Mouse (Mus musculus) heart, embryonic 13.5 days (tissue): ENCODE data around the gene Actg2. TPM values are rescaled to one million over a fixed set of nuclear protein-coding genes. Genes with fewer than 3 reads are reported as not detected.
A peak's percentile ranks its signal among the peaks of the same experiment; 100 is the strongest.

Source experiments
- ATAC-seq: fragments of 200-750 bp; cut with Nextera tagmentation; 2 replicates; pipeline ENCODE4 v1.8.0; 2017; ENCODE audit warnings: moderate TSS enrichment; ENCODE audit not compliant: insufficient number of reproducible peaks, low FRiP score, low TSS enrichment; ENCODE audit errors: extremely low read depth
- H3K27ac ChIP-seq: fragments of 300-500 bp; sonication (generic); replicated peaks from 2 replicates; pipeline ENCODE4 v1.5.1; 2015; ENCODE audit warnings: moderate library complexity, mild to moderate bottlenecking, inconsistent platforms
- H3K27me3 ChIP-seq: fragments of 300-500 bp; sonication (generic); replicated peaks from 2 replicates; pipeline ENCODE4 v1.6.1; 2015; ENCODE audit warnings: mild to moderate bottlenecking, inconsistent platforms
- H3K36me3 ChIP-seq: fragments of 300-500 bp; sonication (generic); 2 replicates; pipeline ENCODE4 v1.6.1; 2015; ENCODE audit warnings: mild to moderate bottlenecking, inconsistent platforms
- H3K4me1 ChIP-seq: fragments of 300-500 bp; sonication (generic); 2 replicates; pipeline ENCODE4 v1.6.1; 2015; ENCODE audit warnings: inconsistent platforms
- H3K4me2 ChIP-seq: fragments of 300-500 bp; sonication (generic); 2 replicates; pipeline ENCODE4 v1.6.1; 2015; ENCODE audit warnings: inconsistent platforms, mild to moderate bottlenecking, moderate library complexity
- H3K4me3 ChIP-seq: fragments of 300-500 bp; sonication (generic); 2 replicates; pipeline ENCODE4 v1.5.1; 2015; ENCODE audit warnings: moderate library complexity, mild to moderate bottlenecking, inconsistent platforms
- H3K9ac ChIP-seq: fragments of 300-500 bp; sonication (generic); 2 replicates; pipeline ENCODE4 v1.6.1; 2015; ENCODE audit warnings: inconsistent platforms, mild to moderate bottlenecking, moderate library complexity
- H3K9me3 ChIP-seq: fragments of 300-500 bp; sonication (generic); 2 replicates; pipeline ENCODE4 v1.6.1; 2016; ENCODE audit warnings: inconsistent platforms
- WGBS: fragments of 180-500 bp; shearing (Covaris S2); methylation state at CpG from one replicate; pipeline ENCODE4 v1.1.7; 2015; ENCODE audit warnings: mixed read lengths; 5-methylcytosine and 5-hydroxymethylcytosine counted together
- polyA plus RNA-seq: library from polyadenylated mRNA; unstranded; fragments of >200 nt; fragmentation: Nextera tagmentation; extraction: Ambion mirVana; gene quantifications from 2 replicates; pipeline ENCODE4 v1.2.1, GENCODE M21; 2015

Gene Actg2
- polyA plus RNA-seq, 1 experiment from 2014 or later, result 15.2 TPM

DNA sequence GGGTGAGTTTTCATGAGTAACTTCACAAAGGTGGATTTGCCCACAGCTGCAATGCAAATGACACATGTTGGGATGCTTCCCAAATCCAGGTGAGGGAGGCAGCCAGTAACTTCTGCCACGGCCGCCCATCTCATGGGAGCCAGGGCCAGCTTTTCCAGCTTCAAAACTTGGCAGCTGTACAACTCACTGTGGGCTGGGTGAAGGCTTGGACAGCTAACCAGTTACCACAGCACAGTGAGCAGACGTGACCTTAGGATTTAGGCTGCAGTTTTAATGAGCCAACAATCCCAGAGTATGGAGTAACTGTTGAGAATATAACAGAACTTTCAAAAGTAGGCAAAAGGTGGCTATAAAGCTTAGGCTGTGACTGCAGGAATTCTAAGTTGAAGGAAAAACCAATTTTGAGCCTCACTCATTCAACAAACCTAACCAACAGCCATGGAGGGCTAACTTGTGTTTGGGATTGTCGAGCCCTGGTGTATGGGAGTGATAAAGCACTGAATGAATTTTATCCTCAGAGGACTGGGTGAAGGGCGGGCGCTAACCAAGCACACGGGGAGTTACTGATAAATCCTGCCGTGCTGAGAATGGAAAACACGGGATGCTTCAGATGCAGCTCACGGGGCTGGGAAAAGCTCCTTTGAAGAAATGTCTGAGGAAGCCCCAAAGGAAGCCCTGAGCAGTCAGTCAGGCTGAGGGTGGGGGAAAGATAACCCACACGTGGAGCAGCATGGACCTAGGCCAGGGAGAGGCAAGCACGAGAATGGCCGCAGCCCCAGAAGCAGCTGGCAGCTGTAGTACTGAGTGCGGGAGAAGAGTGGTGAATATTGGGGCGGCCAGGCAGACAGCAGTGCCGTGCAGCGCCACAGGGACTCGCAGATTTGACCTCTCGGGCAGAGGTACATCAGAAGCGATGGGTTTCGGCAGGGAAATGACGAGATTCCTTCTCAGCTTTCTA is 39.0 kb downstream of the Actg2 start:
- no peak for ATAC-seq
- Histone ChIP-seq H3K36me3 (peaks cover 31% of the 10 kb centered on the region), H3K9me3 (0 out of 2 replicates have a peak, but pooled peaks cover 3% of the 10 kb centered on the region), H3K27ac (peak overlapping the region; percentile 40), H3K9ac (0 out of 2 replicates have a peak overlapping the region, but pooled peaks have one; percentile 45), H3K4me1 (peaks cover 20% of the 10 kb centered on the region), H3K4me2 (no peak overlapping the region), H3K27me3 (no peaks in the 10 kb centered on the region), H3K4me3 (no peak overlapping the region)
- 58% methylated on average over 22 of the region's 22 CpGs for WGBS

DNA sequence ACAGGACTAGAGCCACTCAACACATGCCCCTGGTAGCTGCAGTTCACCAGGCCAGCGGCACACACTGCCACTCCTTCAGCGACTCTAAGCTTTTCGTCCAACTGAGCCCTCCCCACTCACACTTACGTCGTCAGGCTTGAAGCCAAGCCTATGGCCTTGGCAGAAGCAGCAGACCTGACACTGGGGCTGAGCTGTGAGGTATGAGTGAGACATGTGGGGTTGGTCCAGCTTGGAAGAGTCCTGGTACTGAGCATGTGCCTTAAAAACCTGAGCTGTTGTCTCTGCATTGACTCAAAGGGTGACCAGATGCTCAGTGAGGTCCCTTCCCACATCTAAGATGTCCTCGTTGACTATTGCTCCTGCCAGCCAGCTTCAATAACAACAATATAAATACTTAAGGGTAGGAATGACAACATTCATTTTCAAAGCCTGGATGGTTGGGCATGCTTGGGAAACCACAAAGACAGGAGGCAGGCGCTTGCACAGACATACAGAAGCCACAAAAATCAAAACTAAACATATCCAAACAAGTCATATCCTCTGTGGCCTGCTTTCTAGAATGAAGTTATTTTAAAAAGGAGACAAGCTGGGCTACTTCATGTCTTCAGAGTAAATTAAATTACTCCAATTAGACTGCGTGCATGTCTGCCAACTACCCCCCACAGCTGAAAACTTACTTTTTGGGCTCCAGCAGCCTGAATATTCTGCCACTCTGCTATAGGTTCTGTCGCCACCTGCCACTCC is 39.9 kb downstream of the Actg2 start:
- Histone ChIP-seq H3K4me2 (no peak overlapping the region), H3K4me3 (no peak overlapping the region), H3K36me3 (peaks cover 38% of the 10 kb centered on the region), H3K27ac (no peak overlapping the region), H3K27me3 (no peaks in the 10 kb centered on the region), H3K9ac (no peak overlapping the region), H3K4me1 (peaks cover 16% of the 10 kb centered on the region), H3K9me3 (0 out of 2 replicates have a peak, but pooled peaks cover 3% of the 10 kb centered on the region)
- ATAC-seq, result no peak
- WGBS, result 85% methylated on average over 9 of the region's 9 CpGs

DNA sequence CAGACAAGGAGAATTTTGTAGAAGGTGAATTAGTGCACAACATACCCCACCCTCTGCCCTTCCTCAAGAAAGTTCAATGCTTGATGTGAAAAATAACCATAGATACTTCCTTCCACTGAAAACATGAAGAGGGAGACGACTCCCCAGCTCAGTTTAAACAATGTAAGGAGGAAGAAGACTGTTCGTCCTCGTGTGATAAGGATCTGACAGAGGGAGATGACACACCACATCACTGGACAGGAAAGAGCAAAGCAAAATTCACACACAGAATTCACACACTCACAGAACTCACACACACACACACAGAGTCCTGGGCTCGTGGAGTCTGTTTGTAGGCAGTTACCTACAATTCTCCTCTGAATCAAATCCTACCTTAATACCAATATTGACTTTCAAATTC is 45.4 kb downstream of the Actg2 start:
- H3K4me2 ChIP-seq, result no peak overlapping the region
- H3K27me3 ChIP-seq, result no peaks in the 10 kb centered on the region
- ATAC-seq, result no peak
- no peak overlapping the region for H3K4me3 ChIP-seq
- no peak overlapping the region for H3K27ac ChIP-seq
- peaks cover 75% of the 10 kb centered on the region for H3K36me3 ChIP-seq
- H3K9ac ChIP-seq, result no peak overlapping the region
- H3K9me3 ChIP-seq, result no peaks in the 10 kb centered on the region
- H3K4me1 ChIP-seq, result peaks cover 4% of the 10 kb centered on the region; the same call in 1 of the 2 replicates
- WGBS, result 65% methylated on average over 4 of the region's 4 CpGs

DNA sequence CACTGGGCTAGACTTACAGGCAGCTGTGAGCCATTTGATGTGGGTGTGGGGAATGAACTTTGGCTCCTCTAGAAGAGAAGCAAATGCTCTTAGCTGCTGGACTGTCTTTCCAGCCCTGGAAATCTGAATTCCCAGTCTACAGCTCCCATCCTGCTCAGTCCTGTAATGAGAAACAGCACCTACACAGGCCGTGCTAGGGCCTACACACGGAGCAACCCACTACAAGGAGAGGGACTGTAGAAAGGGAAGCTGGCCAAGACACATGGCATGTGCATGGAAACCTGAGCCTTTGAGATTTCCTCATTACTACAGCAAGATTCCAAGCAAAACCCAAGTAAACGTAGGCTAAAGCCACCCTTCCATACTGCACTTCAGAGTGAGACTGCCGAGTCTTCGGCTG is 47.9 kb downstream of the Actg2 start:
- H3K27ac ChIP-seq, result no peak overlapping the region
- H3K4me1 ChIP-seq, result peaks cover 6% of the 10 kb centered on the region; the same call in 1 of the 2 replicates
- 90% methylated on average over 5 of the region's 5 CpGs for WGBS
- H3K9ac ChIP-seq, result no peak overlapping the region
- H3K4me3 ChIP-seq, result no peak overlapping the region
- no peak overlapping the region for H3K4me2 ChIP-seq
- no peak for ATAC-seq
- no peaks in the 10 kb centered on the region for H3K27me3 ChIP-seq
- peaks cover 84% of the 10 kb centered on the region for H3K36me3 ChIP-seq
- H3K9me3 ChIP-seq, result no peaks in the 10 kb centered on the region

DNA sequence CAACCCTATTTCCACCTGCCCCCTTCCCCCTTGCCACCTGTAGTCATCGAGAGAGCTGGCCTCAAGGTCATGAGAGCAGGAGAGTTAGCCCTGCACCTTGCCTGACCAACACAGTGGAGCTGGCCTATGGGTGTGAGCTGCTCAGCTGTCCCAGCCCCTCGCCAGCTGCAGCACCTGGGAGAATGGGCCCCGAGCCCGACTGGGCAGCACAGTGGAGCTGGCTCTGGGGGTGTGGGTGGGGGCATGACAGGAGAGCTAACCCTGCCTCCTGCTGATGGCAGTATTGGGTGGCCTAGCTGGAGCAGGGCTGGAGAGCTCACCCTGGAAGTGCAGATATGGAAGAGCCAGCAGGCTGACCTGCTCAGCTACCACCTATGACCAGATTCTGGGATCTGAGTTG is 48.8 kb downstream of the Actg2 start:
- H3K4me3 ChIP-seq, result no peak overlapping the region
- no peak overlapping the region for H3K27ac ChIP-seq
- no peaks in the 10 kb centered on the region for H3K9me3 ChIP-seq
- no peaks in the 10 kb centered on the region for H3K27me3 ChIP-seq
- ATAC-seq, result no peak
- H3K9ac ChIP-seq, result no peak overlapping the region
- H3K4me2 ChIP-seq, result no peak overlapping the region
- H3K36me3 ChIP-seq, result peaks cover 89% of the 10 kb centered on the region
- WGBS, result 81% methylated on average over 4 of the region's 4 CpGs
- H3K4me1 ChIP-seq, result peaks cover 6% of the 10 kb centered on the region; the same call in 1 of the 2 replicates

DNA sequence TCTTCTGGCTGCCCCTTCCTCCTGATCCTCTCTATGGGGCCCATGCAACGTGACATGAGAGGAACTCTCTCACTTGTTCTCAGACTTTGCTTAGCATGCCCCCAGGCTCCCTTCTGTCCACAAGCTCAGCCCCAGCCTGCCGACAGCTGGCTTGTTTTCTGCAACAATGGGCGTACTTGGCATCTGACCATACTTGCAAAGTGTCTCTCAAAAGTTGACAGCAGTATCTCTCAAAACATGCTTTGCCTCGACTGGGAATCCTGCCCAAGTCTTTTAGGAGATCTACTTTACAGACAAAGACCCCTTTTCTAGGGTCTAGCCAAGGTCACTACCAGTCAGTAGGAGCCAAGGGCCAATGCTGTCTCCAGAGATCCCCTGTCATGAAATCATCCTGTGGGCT is 50.2 kb downstream of the Actg2 start:
- Histone ChIP-seq H3K9ac (no peak overlapping the region), H3K4me1 (peaks cover 6% of the 10 kb centered on the region; the same call in 1 of the 2 replicates), H3K27ac (peak overlapping the region; percentile 56), H3K9me3 (no peaks in the 10 kb centered on the region), H3K27me3 (no peaks in the 10 kb centered on the region), H3K36me3 (peaks cover 97% of the 10 kb centered on the region), H3K4me2 (no peak overlapping the region), H3K4me3 (no peak overlapping the region)
- ATAC-seq, result no peak
- 48% methylated on average over 4 of the region's 4 CpGs for WGBS

DNA sequence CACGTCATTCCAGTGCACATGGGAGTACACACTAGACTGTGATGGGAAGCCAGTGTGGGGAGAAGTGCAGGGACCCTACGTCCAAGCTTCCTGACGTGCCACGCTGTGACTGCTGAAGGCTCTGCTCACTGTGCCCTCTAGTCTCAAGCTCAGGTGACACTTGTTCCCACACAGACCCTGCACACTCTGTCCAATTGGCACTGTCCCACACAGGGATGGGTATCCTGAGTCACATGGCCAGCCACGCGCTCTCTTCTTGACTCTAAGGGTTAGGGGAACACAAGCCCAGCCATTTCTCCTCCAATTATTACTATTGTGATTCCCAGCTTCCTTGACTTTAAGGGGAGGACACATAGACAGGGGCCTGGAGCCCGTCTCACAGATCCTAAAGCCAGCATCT is 52.3 kb downstream of the Actg2 start:
- H3K4me3 ChIP-seq, result no peak overlapping the region
- H3K9me3 ChIP-seq, result no peaks in the 10 kb centered on the region
- H3K27ac ChIP-seq, result no peak overlapping the region
- peaks cover 6% of the 10 kb centered on the region; the same call in 1 of the 2 replicates for H3K4me1 ChIP-seq
- no peak overlapping the region for H3K4me2 ChIP-seq
- H3K27me3 ChIP-seq, result no peaks in the 10 kb centered on the region
- WGBS, result 90% methylated on average over 7 of the region's 7 CpGs
- peaks cover 98% of the 10 kb centered on the region for H3K36me3 ChIP-seq
- ATAC-seq, result no peak
- H3K9ac ChIP-seq, result no peak overlapping the region

DNA sequence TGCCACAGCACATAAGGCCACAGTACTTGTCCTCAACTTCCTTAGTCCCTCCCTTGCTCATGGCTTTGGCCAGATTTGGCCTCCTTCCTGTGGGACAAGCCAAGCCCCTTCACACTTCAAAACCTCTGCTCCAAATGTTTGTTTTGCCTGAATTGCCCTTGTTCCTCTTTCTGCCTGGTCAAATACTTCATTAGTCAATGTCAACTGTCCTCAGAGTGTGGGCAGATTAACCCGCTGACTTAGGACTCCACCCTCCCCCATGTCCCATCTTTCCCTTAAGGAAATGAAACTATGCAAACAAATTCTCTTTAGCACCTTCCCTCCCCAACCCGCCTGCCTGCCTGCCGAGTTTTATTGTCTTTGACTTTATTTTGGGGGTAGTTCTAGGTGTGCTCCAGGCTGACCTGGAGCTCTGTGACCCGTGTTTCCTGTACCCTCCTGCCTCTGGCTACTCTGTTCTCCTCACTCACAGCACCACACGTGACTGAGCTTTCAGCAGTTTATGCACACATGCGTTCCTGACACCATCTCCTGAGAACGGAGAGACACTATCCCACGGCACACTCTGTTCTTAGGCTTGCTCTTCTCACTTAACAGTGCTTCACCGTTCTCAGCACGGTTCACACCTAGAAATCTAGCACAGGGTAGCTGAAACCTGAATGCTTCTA is 53.5 kb downstream of the Actg2 start:
- Histone ChIP-seq H3K36me3 (peaks cover 93% of the 10 kb centered on the region), H3K9ac (no peak overlapping the region), H3K9me3 (no peaks in the 10 kb centered on the region), H3K27me3 (no peaks in the 10 kb centered on the region), H3K4me3 (no peak overlapping the region), H3K4me2 (no peak overlapping the region), H3K4me1 (peaks cover 6% of the 10 kb centered on the region; the same call in 1 of the 2 replicates), H3K27ac (no peak overlapping the region)
- no peak for ATAC-seq
- whole genome bisulfite sequencing, result 59% methylated on average over 10 of the region's 10 CpGs

DNA sequence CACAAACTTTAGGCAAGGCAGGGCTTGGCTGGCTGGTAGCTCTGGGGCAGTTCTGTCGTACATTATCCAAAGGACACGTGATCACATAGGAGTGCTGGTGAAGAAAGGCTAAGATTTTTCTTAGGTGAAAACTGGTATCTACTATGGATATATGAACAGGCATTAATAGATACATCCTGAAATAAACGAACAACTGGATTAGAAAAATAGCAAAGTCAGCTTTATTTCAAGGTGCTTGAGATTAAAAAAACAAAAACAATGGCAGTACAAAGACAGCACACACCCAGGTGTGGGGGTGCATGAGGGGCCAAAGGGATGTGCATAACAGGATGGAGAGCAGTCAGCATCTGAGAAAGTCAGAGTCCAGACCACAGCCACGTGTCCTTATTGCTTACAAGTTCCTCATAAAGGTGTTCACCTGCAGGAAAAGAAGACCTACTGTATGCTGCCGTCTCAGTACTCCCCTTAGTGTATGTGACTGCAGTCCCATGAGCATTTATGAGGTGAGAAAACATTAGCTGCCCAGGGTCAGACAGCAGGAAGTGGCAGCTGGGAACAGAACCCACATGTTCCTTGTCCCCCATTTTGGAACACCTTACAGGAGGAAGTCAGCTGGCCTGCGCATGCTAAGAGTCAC is 55.9 kb downstream of the Actg2 start:
- no peak for ATAC-seq
- 84% methylated on average over 6 of the region's 6 CpGs for WGBS
- peaks cover 76% of the 10 kb centered on the region for H3K36me3 ChIP-seq
- H3K9me3 ChIP-seq, result no peaks in the 10 kb centered on the region
- H3K4me1 ChIP-seq, result peaks cover 5% of the 10 kb centered on the region
- H3K27me3 ChIP-seq, result no peaks in the 10 kb centered on the region
- no peak overlapping the region for H3K4me2 ChIP-seq
- H3K4me3 ChIP-seq, result no peak overlapping the region
- H3K9ac ChIP-seq, result no peak overlapping the region
- no peak overlapping the region for H3K27ac ChIP-seq

DNA sequence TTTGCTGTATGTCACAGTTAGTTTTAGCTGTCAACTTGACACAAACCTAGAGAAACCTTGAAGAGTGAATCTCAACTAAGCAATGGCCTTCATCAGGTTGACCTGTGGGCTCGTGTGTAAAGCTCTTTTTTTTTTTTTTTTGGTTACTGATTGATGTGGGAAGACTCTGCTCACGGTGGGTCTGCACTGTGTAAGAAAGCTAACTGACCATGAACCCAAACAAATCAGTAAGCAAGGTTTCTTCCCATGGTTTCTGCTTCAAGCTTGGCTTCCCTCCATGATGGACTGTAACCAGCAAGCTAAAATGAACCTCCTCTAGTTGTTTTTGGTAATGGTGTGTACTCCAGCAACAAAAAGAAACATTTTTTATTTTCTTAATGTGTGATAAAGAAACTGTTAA is 56.9 kb downstream of the Actg2 start:
- 75% methylated on average over 2 of the region's 2 CpGs for WGBS
- peaks cover 9% of the 10 kb centered on the region for H3K4me1 ChIP-seq
- H3K36me3 ChIP-seq, result peaks cover 67% of the 10 kb centered on the region
- no peak overlapping the region for H3K27ac ChIP-seq
- H3K4me2 ChIP-seq, result no peak overlapping the region
- no peak overlapping the region for H3K9ac ChIP-seq
- H3K27me3 ChIP-seq, result no peaks in the 10 kb centered on the region
- no peak for ATAC-seq
- H3K4me3 ChIP-seq, result no peak overlapping the region
- no peaks in the 10 kb centered on the region for H3K9me3 ChIP-seq

DNA sequence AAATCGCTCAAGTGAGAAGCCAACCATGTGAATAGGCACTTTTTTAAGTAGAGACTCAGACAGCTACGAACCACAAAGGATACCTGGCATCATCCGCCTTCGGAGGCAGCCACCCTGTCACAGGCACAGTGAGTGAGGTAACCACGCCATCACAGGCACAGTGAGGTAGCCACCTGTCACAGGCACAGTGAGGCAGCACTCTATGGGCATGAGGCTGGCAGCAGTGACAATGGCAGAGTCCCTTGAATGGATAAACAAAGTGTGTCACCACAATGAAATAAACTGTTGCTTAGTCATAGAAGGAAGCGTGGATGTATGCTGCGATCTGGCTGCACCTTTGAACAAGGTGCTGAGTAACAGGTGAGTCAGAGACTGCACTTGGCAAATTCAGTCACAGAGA is 57.4 kb downstream of the Actg2 start:
- Histone ChIP-seq H3K36me3 (peaks cover 61% of the 10 kb centered on the region), H3K9ac (no peak overlapping the region), H3K4me2 (no peak overlapping the region), H3K9me3 (no peaks in the 10 kb centered on the region), H3K27me3 (no peaks in the 10 kb centered on the region), H3K4me1 (peaks cover 9% of the 10 kb centered on the region), H3K4me3 (no peak overlapping the region), H3K27ac (no peak overlapping the region)
- 89% methylated on average over 7 of the region's 7 CpGs for WGBS
- no peak for ATAC-seq
